8 mouse cellular contexts compared by ENCODE assay signal in the genomic region with DNA sequence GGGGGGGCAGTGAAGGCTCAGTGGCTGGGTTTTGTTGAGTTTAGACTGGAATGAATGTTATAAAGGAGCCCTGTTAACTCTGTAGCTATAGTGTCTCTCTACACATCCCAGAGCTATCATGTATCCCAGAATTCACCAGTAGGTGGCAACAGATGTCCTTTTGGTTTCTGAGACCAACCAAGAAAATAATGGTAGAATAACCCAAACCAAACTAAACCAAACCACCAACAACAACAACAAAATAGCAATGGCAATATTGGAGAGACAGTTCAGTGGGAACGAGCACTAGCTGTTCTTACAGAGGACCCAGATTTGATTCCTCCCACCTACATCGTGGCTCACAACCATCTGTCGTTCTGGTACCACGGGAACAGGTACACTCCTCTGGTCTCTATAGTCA. TPM values are rescaled to one million over a fixed set of nuclear protein-coding genes. Genes with fewer than 3 reads are reported as not detected.
DNase-seq lines count a peak whose midpoint lies in the region; TF ChIP-seq lines count a peak whose summit lies in the region.

No protein-coding gene starts in this region.

- peak; percentile 32; the same call in 1 of the 2 replicates for TF ChIP-seq CTCF in cerebellum, adult 2 months (IDR thresholded peaks at IDR 0.05; ENCODE audit: borderline replicate concordance, insufficient read depth, low read depth, low read length)

- no peak overlapping the region for H3K27ac ChIP-seq in cerebellum, adult 2 months (ENCODE audit: insufficient read depth, low read length)

- 77% methylated on average over 4 of the region's 4 CpGs for WGBS in cerebellum, adult 2 months

- no peak overlapping the region for H3K4me3 ChIP-seq in cerebellum, adult 2 months (replicated peaks; ENCODE audit: insufficient read depth, low read depth, low read length)

- intact Hi-C loops in left cerebral cortex, postnatal 10 days (cut with DNase I) = no loop called here

- H3K27me3 ChIP-seq in cerebellum, adult 2 months (ENCODE audit: control insufficient read depth, insufficient read depth, low read length) = no peaks in the 10 kb centered on the region

- TF ChIP-seq POLR2A in cerebellum, adult 2 months (IDR thresholded peaks at IDR 0.05; ENCODE audit: borderline replicate concordance, insufficient read depth, low read length) = no peak

- peak in 1 of 2 experiments; percentile 60 for DNase-seq in cerebellum, adult 2 months
- DNase-seq in cerebellum, adult 11-12 months = no peak
- DNase-seq in layer of hippocampus, adult 9-10 months (ENCODE audit: low spot score) = peak; percentile 32
- DNase-seq in layer of hippocampus, postnatal 10 days (ENCODE audit: low spot score in 2 of 2) = no peak
- DNase-seq in NIH3T3 (ENCODE audit: low read depth) = peak; percentile 88
- DNase-seq in lung, postnatal 14 days = peak; percentile 27
- no peak for DNase-seq in left cerebral cortex, postnatal 10 days (ENCODE audit: extremely low spot score in 1 of 2, low spot score in 2 of 2)
- no peak for DNase-seq in urinary bladder, adult 2 months (ENCODE audit: low spot score)

- peaks cover 2% of the 10 kb centered on the region; the same call in 1 of the 2 replicates for H3K4me1 ChIP-seq in cerebellum, adult 2 months (ENCODE audit: control insufficient read depth, insufficient read depth, low read length)

RNA-seq across cellular contexts. Expression of a gene that starts 22.4 kb away (rescaled TPM):
- polyA plus RNA-seq in cerebellum, adult 2 months (2012; rRNA removed) = 8.3 TPM in 2 replicates
- 1 to 10 TPM; 3.5 to 5.3 TPM for total RNA-seq in layer of hippocampus, postnatal 10 days (2021)
- total RNA-seq in left cerebral cortex, postnatal 10 days (2021) = 1 to 10 TPM; 4.1 to 7.5 TPM
- polyA plus RNA-seq in urinary bladder, adult 2 months (2012; rRNA removed) = 2.3 and 4.3 TPM in 2 replicates

RNA-seq across cellular contexts. Expression of a gene that starts 35.6 kb away (rescaled TPM):
- polyA plus RNA-seq in cerebellum, adult 2 months (2012; rRNA removed) = 10.4 and 11.5 TPM in 2 replicates
- 1 to 10 TPM; 6.8 to 7.9 TPM for total RNA-seq in layer of hippocampus, postnatal 10 days (2021)
- total RNA-seq in left cerebral cortex, postnatal 10 days (2021) = 1 to 10 TPM; 6.0 to 7.0 TPM
- polyA plus RNA-seq in urinary bladder, adult 2 months (2012; rRNA removed) = 21.2 and 32.1 TPM in 2 replicates

RNA-seq across cellular contexts. Expression of a gene that starts 43.1 kb away (rescaled TPM):
- 68.2 and 69.8 TPM in 2 replicates for polyA plus RNA-seq in cerebellum, adult 2 months (2012; rRNA removed)
- 10 to 100 TPM; 36.2 to 36.3 TPM for total RNA-seq in layer of hippocampus, postnatal 10 days (2021)
- 10 to 100 TPM; 28.3 to 32.8 TPM for total RNA-seq in left cerebral cortex, postnatal 10 days (2021)
- polyA plus RNA-seq in urinary bladder, adult 2 months (2012; rRNA removed) = 58.7 and 63.9 TPM in 2 replicates

RNA-seq across cellular contexts. Expression of a gene that starts 55.2 kb away (rescaled TPM):
- polyA plus RNA-seq in cerebellum, adult 2 months (2012; rRNA removed) = 30.3 and 33.8 TPM in 2 replicates
- total RNA-seq in layer of hippocampus, postnatal 10 days (2021) = 1 to 10 TPM; 5.2 to 6.5 TPM
- total RNA-seq in left cerebral cortex, postnatal 10 days (2021) = 1 to 10 TPM; 5.8 to 8.5 TPM
- 0.04 and 0.07 TPM in 2 replicates for polyA plus RNA-seq in urinary bladder, adult 2 months (2012; rRNA removed)

Comparison
In these comparisons a context has a peak if more than half of its experiments do, and no peak if none do; other contexts are left out.
1. DNase-seq: peak in layer of hippocampus, adult 9-10 months (single experiment), NIH3T3 (single experiment) and lung, postnatal 14 days (single experiment); none in cerebellum, adult 11-12 months (single experiment), layer of hippocampus, postnatal 10 days (0 of 2), left cerebral cortex, postnatal 10 days (0 of 2) and urinary bladder, adult 2 months (single experiment).